Mouse (Mus musculus) erythroblast, embryonic 14.5 days (primary cell): ENCODE data around the gene Pcdh9. TPM values are rescaled to one million over a fixed set of nuclear protein-coding genes. Genes with fewer than 3 reads are reported as not detected.

Source experiments
- H3K27me3 ChIP-seq: 2 replicates; pipeline ENCODE4 v1.6.1; 2012; ENCODE audit warnings: inconsistent platforms; ENCODE audit not compliant: control insufficient read depth
- H3K36me3 ChIP-seq: 2 replicates; pipeline ENCODE4 v1.6.1; 2012; ENCODE audit warnings: mild to moderate bottlenecking, inconsistent platforms; ENCODE audit not compliant: control insufficient read depth
- H3K4me1 ChIP-seq: 2 replicates; pipeline ENCODE4 v1.6.1; 2012; ENCODE audit warnings: inconsistent platforms; ENCODE audit not compliant: control insufficient read depth
- H3K4me3 ChIP-seq: replicated peaks from 2 replicates; pipeline ENCODE3; 2012; ENCODE audit warnings: moderate library complexity, mild to moderate bottlenecking, inconsistent platforms
- H3K9me3 ChIP-seq: 2 replicates; pipeline ENCODE4 v1.6.1; 2012; ENCODE audit warnings: low read length, inconsistent platforms, mixed read lengths; ENCODE audit not compliant: control insufficient read depth
- GATA1 ChIP-seq: IDR thresholded peaks from 2 replicates; pipeline ENCODE4 v1.6.1; 2012; ENCODE audit warnings: low read length, inconsistent platforms, mixed read lengths
- TAL1 ChIP-seq: IDR thresholded peaks from 3 replicates; pipeline ENCODE4 v1.6.1; 2012; ENCODE audit warnings: low read length, inconsistent platforms, mixed read lengths
- polyA plus RNA-seq: library from polyadenylated mRNA; stranded (reverse); fragments of >175 nt; gene quantifications from 2 replicates; pipeline ENCODE4 v1.2.3, GENCODE M21; 2012

Gene Pcdh9
- polyA plus RNA-seq, 1 experiment: not detected

- no peaks in the 10 kb centered on the region for H3K9me3 ChIP-seq
- no peaks in the 10 kb centered on the region for H3K4me1 ChIP-seq
- TF ChIP-seq GATA1: no peak
- no peak for TF ChIP-seq TAL1
- H3K27me3 ChIP-seq: no peaks in the 10 kb centered on the region
- H3K4me3 ChIP-seq: no peak overlapping the region
- no peaks in the 10 kb centered on the region for H3K36me3 ChIP-seq
These were observed 797.7 kb downstream of the Pcdh9 start for GRCm38 (mm10) chr14:93092806-93093205.

GRCm38 (mm10) chr14:93085646-93086045 is 804.8 kb downstream of the Pcdh9 start:
- H3K27me3 ChIP-seq: no peaks in the 10 kb centered on the region
- no peaks in the 10 kb centered on the region for H3K9me3 ChIP-seq
- no peak overlapping the region for H3K4me3 ChIP-seq
- H3K4me1 ChIP-seq: no peaks in the 10 kb centered on the region
- TF ChIP-seq TAL1: no peak
- no peak for TF ChIP-seq GATA1
- H3K36me3 ChIP-seq: no peaks in the 10 kb centered on the region

GRCm38 (mm10) chr14:93083140-93083539 is 807.3 kb downstream of the Pcdh9 start:
- Histone ChIP-seq H3K9me3 (no peaks in the 10 kb centered on the region; the same call in 1 of the 2 replicates), H3K36me3 (no peaks in the 10 kb centered on the region), H3K27me3 (no peaks in the 10 kb centered on the region), H3K4me1 (no peaks in the 10 kb centered on the region), H3K4me3 (no peak overlapping the region)
- TF ChIP-seq GATA1 (no peak), TAL1 (no peak)

GRCm38 (mm10) chr14:93080910-93081309 is 809.6 kb downstream of the Pcdh9 start:
- H3K27me3 ChIP-seq: no peaks in the 10 kb centered on the region
- no peaks in the 10 kb centered on the region for H3K4me1 ChIP-seq
- H3K4me3 ChIP-seq: no peak overlapping the region
- no peaks in the 10 kb centered on the region for H3K36me3 ChIP-seq
- H3K9me3 ChIP-seq: no peaks in the 10 kb centered on the region; the same call in 1 of the 2 replicates
- no peak for TF ChIP-seq GATA1
- no peak for TF ChIP-seq TAL1

- Histone ChIP-seq H3K36me3 (no peaks in the 10 kb centered on the region), H3K27me3 (no peaks in the 10 kb centered on the region), H3K9me3 (no peaks in the 10 kb centered on the region; the same call in 1 of the 2 replicates), H3K4me1 (no peaks in the 10 kb centered on the region), H3K4me3 (no peak overlapping the region)
- TF ChIP-seq GATA1: no peak
- TF ChIP-seq TAL1: no peak
These were observed 814.7 kb downstream of the Pcdh9 start for GRCm38 (mm10) chr14:93075761-93076160.

GRCm38 (mm10) chr14:93072346-93072745 is 818.1 kb downstream of the Pcdh9 start:
- no peak for TF ChIP-seq TAL1
- no peak for TF ChIP-seq GATA1
- H3K4me1 ChIP-seq: no peaks in the 10 kb centered on the region
- H3K9me3 ChIP-seq: peaks cover 2% of the 10 kb centered on the region; the same call in 1 of the 2 replicates
- no peak overlapping the region for H3K4me3 ChIP-seq
- no peaks in the 10 kb centered on the region for H3K36me3 ChIP-seq
- H3K27me3 ChIP-seq: no peaks in the 10 kb centered on the region

GRCm38 (mm10) chr14:93070140-93070539 is 820.3 kb downstream of the Pcdh9 start:
- Histone ChIP-seq H3K4me1 (no peaks in the 10 kb centered on the region), H3K9me3 (peaks cover 2% of the 10 kb centered on the region; the same call in 1 of the 2 replicates), H3K36me3 (no peaks in the 10 kb centered on the region), H3K27me3 (no peaks in the 10 kb centered on the region), H3K4me3 (no peak overlapping the region)
- TF ChIP-seq GATA1 (no peak), TAL1 (no peak)

- no peaks in the 10 kb centered on the region for H3K4me1 ChIP-seq
- H3K36me3 ChIP-seq: no peaks in the 10 kb centered on the region
- no peak overlapping the region for H3K4me3 ChIP-seq
- TF ChIP-seq TAL1 (no peak), GATA1 (no peak)
- no peaks in the 10 kb centered on the region for H3K27me3 ChIP-seq
- peaks cover 2% of the 10 kb centered on the region; the same call in 1 of the 2 replicates for H3K9me3 ChIP-seq
These were observed 822.8 kb downstream of the Pcdh9 start for GRCm38 (mm10) chr14:93067411-93068336.

- no peaks in the 10 kb centered on the region for H3K4me1 ChIP-seq
- peaks cover 2% of the 10 kb centered on the region; the same call in 1 of the 2 replicates for H3K9me3 ChIP-seq
- H3K4me3 ChIP-seq: no peak overlapping the region
- no peak for TF ChIP-seq TAL1
- no peaks in the 10 kb centered on the region for H3K36me3 ChIP-seq
- H3K27me3 ChIP-seq: no peaks in the 10 kb centered on the region
These were observed 823.6 kb downstream of the Pcdh9 start for GRCm38 (mm10) chr14:93066732-93067410.
